Mouse (Mus musculus) embryonic facial prominence, embryonic 11.5 days (tissue): ENCODE results near the gene Ripk3. TPM values are rescaled to one million over a fixed set of nuclear protein-coding genes. Genes with fewer than 3 reads are reported as not detected.
A peak's percentile ranks its signal among the peaks of the same experiment; 100 is the strongest.

ENCODE experiments used
- ATAC-seq: fragments of 200-750 bp; cut with Nextera tagmentation; replicated peaks from 2 replicates; pipeline ENCODE4 v1.8.0; 2017; ENCODE audit warnings: low read depth; ENCODE audit not compliant: insufficient number of reproducible peaks, low FRiP score, low TSS enrichment
- DNase-seq: peaks from one replicate; pipeline ENCODE4 v3.0.0-alpha.2; 2015; ENCODE audit warnings: low spot score
- H3K27ac ChIP-seq: fragments of 300-500 bp; sonication (generic); replicated peaks from 2 replicates; pipeline ENCODE4 v1.5.1; 2014; ENCODE audit warnings: mild to moderate bottlenecking, low read depth, low read length, control low read depth
- H3K27me3 ChIP-seq: fragments of 300-500 bp; sonication (generic); 2 replicates; pipeline ENCODE4 v1.6.1; 2014; ENCODE audit warnings: mild to moderate bottlenecking, low read length, moderate library complexity, mixed read lengths; ENCODE audit not compliant: control insufficient read depth, insufficient read depth
- H3K36me3 ChIP-seq: fragments of 300-500 bp; sonication (generic); replicated peaks from 2 replicates; pipeline ENCODE4 v1.6.1; 2014; ENCODE audit warnings: low read depth, mild to moderate bottlenecking, low read length, moderate library complexity, mixed read lengths; ENCODE audit not compliant: control insufficient read depth, insufficient read depth
- H3K4me1 ChIP-seq: fragments of 300-500 bp; sonication (generic); 2 replicates; pipeline ENCODE4 v1.6.1; 2014; ENCODE audit warnings: low read length, mixed read lengths; ENCODE audit not compliant: control insufficient read depth, insufficient read depth
- H3K4me2 ChIP-seq: fragments of 300-500 bp; sonication (generic); 2 replicates; pipeline ENCODE4 v1.6.1; 2014; ENCODE audit warnings: low read depth, mild to moderate bottlenecking, control low read depth, low read length, moderate library complexity
- H3K4me3 ChIP-seq: fragments of 300-500 bp; sonication (generic); 2 replicates; pipeline ENCODE4 v1.5.1; 2014; ENCODE audit warnings: low read depth, low read length, control low read depth
- H3K9ac ChIP-seq: fragments of 300-500 bp; sonication (generic); replicated peaks from 2 replicates; pipeline ENCODE4 v1.6.1; 2014; ENCODE audit warnings: mild to moderate bottlenecking, control low read depth, low read length
- H3K9me3 ChIP-seq: fragments of 300-500 bp; sonication (generic); replicated peaks from 2 replicates; pipeline ENCODE4 v1.6.1; 2016; ENCODE audit warnings: mild to moderate bottlenecking, low read length, inconsistent platforms, mixed read lengths; ENCODE audit not compliant: control insufficient read depth
- WGBS: fragments of 180-500 bp; shearing (Covaris S2); extraction: QIAGEN DNeasy Blood & Tissue Kit; methylation state at CpG from one replicate; pipeline ENCODE4 v1.1.7; 2014; 5-methylcytosine and 5-hydroxymethylcytosine counted together
- polyA plus RNA-seq: library from polyadenylated mRNA; unstranded; fragments of >200 nt; fragmentation: Nextera tagmentation; extraction: Ambion mirVana; gene quantifications from 2 replicates; pipeline ENCODE4 v1.2.1, GENCODE M21; 2014

The Ripk3 gene
- polyA plus RNA-seq, 1 experiment from 2014 or later: 33.7 TPM

GRCm38 (mm10) chr14:55822435-55822990 lies 33.8 kb upstream of the Ripk3 start:
- H3K9ac ChIP-seq: peak overlapping the region; percentile 67
- no peaks in the 10 kb centered on the region for H3K36me3 ChIP-seq
- H3K27me3 ChIP-seq: no peaks in the 10 kb centered on the region
- H3K27ac ChIP-seq: peak overlapping the region; percentile 99
- H3K9me3 ChIP-seq: no peaks in the 10 kb centered on the region
- peak overlapping the region; percentile 94 for H3K4me2 ChIP-seq
- WGBS: 5% methylated on average over 13 of the region's 13 CpGs
- ATAC-seq (no peak), DNase-seq (peak; percentile 91)
- H3K4me3 ChIP-seq: peak overlapping the region; percentile 87
- peaks cover 3% of the 10 kb centered on the region; the same call in 1 of the 2 replicates for H3K4me1 ChIP-seq

- H3K9me3 ChIP-seq: no peaks in the 10 kb centered on the region
- no peak overlapping the region for H3K4me3 ChIP-seq
- no peak overlapping the region for H3K27ac ChIP-seq
- no peak for DNase-seq
- H3K9ac ChIP-seq: no peak overlapping the region
- no peak for ATAC-seq
- WGBS: 81% methylated on average over 9 of the region's 9 CpGs
- H3K27me3 ChIP-seq: no peaks in the 10 kb centered on the region
- no peaks in the 10 kb centered on the region for H3K4me1 ChIP-seq
- H3K36me3 ChIP-seq: no peaks in the 10 kb centered on the region
- H3K4me2 ChIP-seq: no peak overlapping the region
Measured at GRCm38 (mm10) chr14:55820576-55820975, 31.9 kb upstream of the Ripk3 start.

GRCm38 (mm10) chr14:55819845-55820405 lies 31.3 kb upstream of the Ripk3 start:
- H3K27me3 ChIP-seq: no peaks in the 10 kb centered on the region
- DNase-seq (no peak), ATAC-seq (no peak)
- no peaks in the 10 kb centered on the region for H3K9me3 ChIP-seq
- H3K9ac ChIP-seq: no peak overlapping the region
- no peaks in the 10 kb centered on the region for H3K36me3 ChIP-seq
- 77% methylated on average over 7 of the region's 7 CpGs for WGBS
- no peak overlapping the region for H3K4me3 ChIP-seq
- no peak overlapping the region for H3K4me2 ChIP-seq
- H3K27ac ChIP-seq: no peak overlapping the region
- H3K4me1 ChIP-seq: no peaks in the 10 kb centered on the region

- WGBS: 26% methylated on average over 17 of the region's 17 CpGs
- DNase-seq (peak; percentile 69), ATAC-seq (0 out of 2 replicates have a peak, but pooled peaks have one; percentile 44)
- H3K4me1 ChIP-seq: no peaks in the 10 kb centered on the region
- H3K36me3 ChIP-seq: no peaks in the 10 kb centered on the region
- H3K9me3 ChIP-seq: no peaks in the 10 kb centered on the region
- H3K27ac ChIP-seq: 0 out of 2 replicates have a peak overlapping the region, but pooled peaks have one; percentile 8
- H3K9ac ChIP-seq: peak overlapping the region; percentile 47
- H3K27me3 ChIP-seq: no peaks in the 10 kb centered on the region
- H3K4me3 ChIP-seq: peak overlapping the region; percentile 47
- peak overlapping the region; percentile 63 for H3K4me2 ChIP-seq
Measured at GRCm38 (mm10) chr14:55815310-55815751, 26.7 kb upstream of the Ripk3 start.

GRCm38 (mm10) chr14:55814885-55815284 lies 26.2 kb upstream of the Ripk3 start:
- Histone ChIP-seq H3K4me1 (no peaks in the 10 kb centered on the region), H3K27ac (0 out of 2 replicates have a peak overlapping the region, but pooled peaks have one; percentile 8), H3K9me3 (no peaks in the 10 kb centered on the region), H3K27me3 (no peaks in the 10 kb centered on the region), H3K4me2 (peak overlapping the region; percentile 63), H3K9ac (peak overlapping the region; percentile 47), H3K4me3 (peak overlapping the region; percentile 47), H3K36me3 (no peaks in the 10 kb centered on the region)
- WGBS: 22% methylated on average over 16 of the region's 16 CpGs
- no peak for ATAC-seq
- DNase-seq: peak; percentile 88

- Histone ChIP-seq H3K27me3 (no peaks in the 10 kb centered on the region), H3K9me3 (no peaks in the 10 kb centered on the region), H3K4me3 (no peak overlapping the region), H3K4me2 (no peak overlapping the region), H3K4me1 (no peaks in the 10 kb centered on the region), H3K27ac (no peak overlapping the region), H3K9ac (no peak overlapping the region), H3K36me3 (no peaks in the 10 kb centered on the region)
- DNase-seq: no peak
- WGBS: 86% methylated on average over 15 of the region's 15 CpGs
- no peak for ATAC-seq
Measured at GRCm38 (mm10) chr14:55795380-55796163, 6.9 kb upstream of the Ripk3 start.

- Histone ChIP-seq H3K27me3 (no peaks in the 10 kb centered on the region), H3K36me3 (no peaks in the 10 kb centered on the region), H3K9ac (no peak overlapping the region), H3K4me2 (no peak overlapping the region), H3K4me1 (no peaks in the 10 kb centered on the region), H3K27ac (no peak overlapping the region), H3K4me3 (no peak overlapping the region), H3K9me3 (no peaks in the 10 kb centered on the region)
- DNase-seq (no peak), ATAC-seq (no peak)
- 63% methylated on average over 2 of the region's 2 CpGs for WGBS
Measured at GRCm38 (mm10) chr14:55793946-55794345, 5.3 kb upstream of the Ripk3 start.

- no peak for DNase-seq
- no peak for ATAC-seq
Measured at GRCm38 (mm10) chr14:55793461-55793860, 4.8 kb upstream of the Ripk3 start.

More at GRCm38 (mm10) chr14:55793461-55793860, 4.8 kb upstream of the Ripk3 start:
- no peak overlapping the region for H3K4me2 ChIP-seq
- no peak overlapping the region for H3K4me3 ChIP-seq
- no peaks in the 10 kb centered on the region for H3K36me3 ChIP-seq
- no peaks in the 10 kb centered on the region; the same call in none of the 2 replicates for H3K27me3 ChIP-seq
- H3K9ac ChIP-seq: no peak overlapping the region
- no peaks in the 10 kb centered on the region for H3K9me3 ChIP-seq
- WGBS: 75% methylated on average over 2 of the region's 2 CpGs
- H3K27ac ChIP-seq: no peak overlapping the region
- H3K4me1 ChIP-seq: no peaks in the 10 kb centered on the region
